Mouse (Mus musculus): ENCODE results near the gene 4931422A03Rik.

GRCm38 (mm10) chr2:103982250-103982649 is 45.9 kb downstream of the 4931422A03Rik start:
- TF ChIP-seq POLR2A (IDR thresholded peaks at IDR 0.05; ENCODE audit: low read depth, low read length) = no peak
- peak; percentile 85 for TF ChIP-seq CTCF (IDR thresholded peaks at IDR 0.05; ENCODE audit: extremely low read depth, insufficient read depth, insufficient read length, insufficient replicate concordance)

Data from spleen, adult 2 months (tissue).